Mouse (Mus musculus): Measurements from ENCODE around the gene Hopx. TPM values are rescaled to one million over a fixed set of nuclear protein-coding genes. Genes with fewer than 3 reads are reported as not detected.
A peak's percentile ranks its signal among the peaks of the same experiment; 100 is the strongest.

Hopx gene
- polyA plus RNA-seq, 1 experiment from 2014 or later, result 11.3 TPM

- Histone ChIP-seq H3K27ac (no peak overlapping the region), H3K36me3 (replicated peaks; ENCODE audit: control insufficient read depth, insufficient read depth) (no peaks in the 10 kb centered on the region), H3K9me3 (ENCODE audit: control insufficient read depth, low read length) (no peaks in the 10 kb centered on the region), H3K4me1 (replicated peaks; ENCODE audit: control insufficient read depth, insufficient read depth, low read length) (peaks cover 9% of the 10 kb centered on the region; the same call in 1 of the 2 replicates), H3K9ac (no peak overlapping the region), H3K27me3 (ENCODE audit: control insufficient read depth, insufficient read depth, low read length) (no peaks in the 10 kb centered on the region), H3K4me3 (replicated peaks; ENCODE audit: low read length) (no peak overlapping the region), H3K4me2 (replicated peaks) (no peak overlapping the region; the same call in 1 of the 2 replicates)
- 62% methylated on average over 2 of the region's 2 CpGs for WGBS
- DNase-seq (ENCODE audit: low spot score) (no peak), ATAC-seq (ENCODE audit: low FRiP score) (no peak)
Measured at GRCm38 (mm10) chr5:77112066-77112465, 2.9 kb downstream of the Hopx start.

- H3K9ac ChIP-seq, result no peak overlapping the region
- WGBS, result 89% methylated on average over 2 of the region's 2 CpGs
- no peak overlapping the region for H3K4me3 ChIP-seq (replicated peaks; ENCODE audit: low read length)
- DNase-seq (ENCODE audit: low spot score) (no peak), ATAC-seq (ENCODE audit: low FRiP score) (no peak)
- no peak overlapping the region for H3K27ac ChIP-seq
- no peaks in the 10 kb centered on the region for H3K9me3 ChIP-seq (ENCODE audit: control insufficient read depth, low read length)
- no peak overlapping the region for H3K4me2 ChIP-seq (replicated peaks)
- H3K4me1 ChIP-seq (replicated peaks; ENCODE audit: control insufficient read depth, insufficient read depth, low read length), result no peaks in the 10 kb centered on the region
- no peaks in the 10 kb centered on the region for H3K27me3 ChIP-seq (ENCODE audit: control insufficient read depth, insufficient read depth, low read length)
- no peaks in the 10 kb centered on the region for H3K36me3 ChIP-seq (replicated peaks; ENCODE audit: control insufficient read depth, insufficient read depth)
Measured at GRCm38 (mm10) chr5:77109814-77110213, 5.1 kb downstream of the Hopx start.

- DNase-seq (ENCODE audit: low spot score), result no peak
- no peak for ATAC-seq (ENCODE audit: low FRiP score)
- Histone ChIP-seq H3K4me2 (replicated peaks) (no peak overlapping the region), H3K27ac (no peak overlapping the region), H3K9ac (no peak overlapping the region), H3K4me1 (replicated peaks; ENCODE audit: control insufficient read depth, insufficient read depth, low read length) (no peaks in the 10 kb centered on the region), H3K9me3 (ENCODE audit: control insufficient read depth, low read length) (no peaks in the 10 kb centered on the region), H3K4me3 (replicated peaks; ENCODE audit: low read length) (no peak overlapping the region), H3K36me3 (replicated peaks; ENCODE audit: control insufficient read depth, insufficient read depth) (no peaks in the 10 kb centered on the region), H3K27me3 (ENCODE audit: control insufficient read depth, insufficient read depth, low read length) (no peaks in the 10 kb centered on the region)
- 92% methylated on average over 6 of the region's 6 CpGs for WGBS
Measured at GRCm38 (mm10) chr5:77108806-77109205, 6.1 kb downstream of the Hopx start.

GRCm38 (mm10) chr5:77107146-77107822 is 7.6 kb downstream of the Hopx start:
- Histone ChIP-seq H3K4me1 (replicated peaks; ENCODE audit: control insufficient read depth, insufficient read depth, low read length) (no peaks in the 10 kb centered on the region; the same call in 1 of the 2 replicates), H3K4me2 (replicated peaks) (no peak overlapping the region), H3K4me3 (replicated peaks; ENCODE audit: low read length) (no peak overlapping the region), H3K27me3 (ENCODE audit: control insufficient read depth, insufficient read depth, low read length) (no peaks in the 10 kb centered on the region), H3K9me3 (ENCODE audit: control insufficient read depth, low read length) (no peaks in the 10 kb centered on the region), H3K36me3 (replicated peaks; ENCODE audit: control insufficient read depth, insufficient read depth) (no peaks in the 10 kb centered on the region), H3K9ac (no peak overlapping the region), H3K27ac (no peak overlapping the region)
- no peak for DNase-seq (ENCODE audit: low spot score)
- 88% methylated on average over 11 of the region's 11 CpGs for WGBS
- no peak for ATAC-seq (ENCODE audit: low FRiP score)

GRCm38 (mm10) chr5:77102522-77103365 is 12.2 kb downstream of the Hopx start:
- DNase-seq (ENCODE audit: low spot score), result no peak
- Histone ChIP-seq H3K27me3 (ENCODE audit: control insufficient read depth, insufficient read depth, low read length) (no peaks in the 10 kb centered on the region), H3K4me3 (replicated peaks; ENCODE audit: low read length) (no peak overlapping the region), H3K36me3 (replicated peaks; ENCODE audit: control insufficient read depth, insufficient read depth) (no peaks in the 10 kb centered on the region), H3K4me1 (replicated peaks; ENCODE audit: control insufficient read depth, insufficient read depth, low read length) (peaks cover 4% of the 10 kb centered on the region), H3K9me3 (ENCODE audit: control insufficient read depth, low read length) (no peaks in the 10 kb centered on the region), H3K4me2 (replicated peaks) (no peak overlapping the region), H3K27ac (0 out of 2 replicates have a peak overlapping the region, but pooled peaks have one; percentile 15), H3K9ac (no peak overlapping the region)
- WGBS, result 70% methylated on average over 15 of the region's 15 CpGs
- peak; percentile 53; the same call in 1 of the 2 replicates for ATAC-seq (ENCODE audit: low FRiP score)

- H3K4me1 ChIP-seq (replicated peaks; ENCODE audit: control insufficient read depth, insufficient read depth, low read length), result peaks cover 4% of the 10 kb centered on the region
- no peak overlapping the region for H3K4me2 ChIP-seq (replicated peaks)
- no peak overlapping the region for H3K9ac ChIP-seq
- DNase-seq (ENCODE audit: low spot score) (no peak), ATAC-seq (ENCODE audit: low FRiP score) (no peak)
- H3K9me3 ChIP-seq (ENCODE audit: control insufficient read depth, low read length), result no peaks in the 10 kb centered on the region
- H3K36me3 ChIP-seq (replicated peaks; ENCODE audit: control insufficient read depth, insufficient read depth), result no peaks in the 10 kb centered on the region
- no peak overlapping the region for H3K4me3 ChIP-seq (replicated peaks; ENCODE audit: low read length)
- H3K27ac ChIP-seq, result no peak overlapping the region
- WGBS, result 89% methylated on average over 6 of the region's 6 CpGs
- peaks cover 12% of the 10 kb centered on the region for H3K27me3 ChIP-seq (ENCODE audit: control insufficient read depth, insufficient read depth, low read length)
Measured at GRCm38 (mm10) chr5:77100691-77101090, 14.2 kb downstream of the Hopx start.

- Histone ChIP-seq H3K4me1 (replicated peaks; ENCODE audit: control insufficient read depth, insufficient read depth, low read length) (peaks cover 4% of the 10 kb centered on the region), H3K36me3 (replicated peaks; ENCODE audit: control insufficient read depth, insufficient read depth) (no peaks in the 10 kb centered on the region), H3K4me2 (replicated peaks) (no peak overlapping the region), H3K9me3 (ENCODE audit: control insufficient read depth, low read length) (no peaks in the 10 kb centered on the region), H3K27me3 (ENCODE audit: control insufficient read depth, insufficient read depth, low read length) (peaks cover 15% of the 10 kb centered on the region), H3K27ac (no peak overlapping the region), H3K9ac (no peak overlapping the region), H3K4me3 (replicated peaks; ENCODE audit: low read length) (no peak overlapping the region)
- ATAC-seq (ENCODE audit: low FRiP score) (no peak), DNase-seq (ENCODE audit: low spot score) (no peak)
- 82% methylated on average over 6 of the region's 6 CpGs for WGBS
Measured at GRCm38 (mm10) chr5:77099997-77100380, 14.9 kb downstream of the Hopx start.

- DNase-seq (ENCODE audit: low spot score) (no peak), ATAC-seq (ENCODE audit: low FRiP score) (no peak)
- Histone ChIP-seq H3K9ac (no peak overlapping the region), H3K27ac (no peak overlapping the region), H3K36me3 (replicated peaks; ENCODE audit: control insufficient read depth, insufficient read depth) (no peaks in the 10 kb centered on the region), H3K9me3 (ENCODE audit: control insufficient read depth, low read length) (no peaks in the 10 kb centered on the region), H3K4me3 (replicated peaks; ENCODE audit: low read length) (no peak overlapping the region), H3K4me1 (replicated peaks; ENCODE audit: control insufficient read depth, insufficient read depth, low read length) (peaks cover 4% of the 10 kb centered on the region), H3K4me2 (replicated peaks) (no peak overlapping the region), H3K27me3 (ENCODE audit: control insufficient read depth, insufficient read depth, low read length) (peaks cover 15% of the 10 kb centered on the region)
- 81% methylated on average over 11 of the region's 11 CpGs for WGBS
Measured at GRCm38 (mm10) chr5:77099317-77099996, 15.5 kb downstream of the Hopx start.

- Histone ChIP-seq H3K9ac (no peak overlapping the region), H3K36me3 (replicated peaks; ENCODE audit: control insufficient read depth, insufficient read depth) (no peaks in the 10 kb centered on the region), H3K4me2 (replicated peaks) (no peak overlapping the region), H3K4me3 (replicated peaks; ENCODE audit: low read length) (no peak overlapping the region), H3K9me3 (ENCODE audit: control insufficient read depth, low read length) (no peaks in the 10 kb centered on the region), H3K4me1 (replicated peaks; ENCODE audit: control insufficient read depth, insufficient read depth, low read length) (peaks cover 4% of the 10 kb centered on the region), H3K27ac (no peak overlapping the region), H3K27me3 (ENCODE audit: control insufficient read depth, insufficient read depth, low read length) (peaks cover 15% of the 10 kb centered on the region)
- DNase-seq (ENCODE audit: low spot score), result no peak
- no peak for ATAC-seq (ENCODE audit: low FRiP score)
- WGBS, result 76% methylated on average over 3 of the region's 3 CpGs
Measured at GRCm38 (mm10) chr5:77098874-77099273, 16.0 kb downstream of the Hopx start.
